Mouse (Mus musculus) urinary bladder, postnatal 10 days (tissue): ENCODE measurements at regions not wholly inside any gene's neighbourhood (a gene's known extent, or its start where the extent isn't known, plus 50 kb on each side); places are given as distances from the start of the nearest gene placed in this dataset.

Experiments
- DNase-seq: peaks from one replicate; pipeline ENCODE4 v3.0.0; 2022; ENCODE audit warnings: low spot score

- no peak for DNase-seq
Observed at GRCm38 (mm10) chr13:44346636-44347035, 382.6 kb upstream of the Jarid2 start.

- DNase-seq, result no peak
Observed at GRCm38 (mm10) chr13:44347662-44348061, 381.6 kb upstream of the Jarid2 start.

- DNase-seq, result no peak
Observed at GRCm38 (mm10) chr13:44353899-44354298, 375.4 kb upstream of the Jarid2 start.

- no peak for DNase-seq
Observed at GRCm38 (mm10) chr13:44355771-44356221, 373.5 kb upstream of the Jarid2 start.

GRCm38 (mm10) chr13:44356981-44357380 is 372.3 kb upstream of the Jarid2 start:
- DNase-seq, result no peak

GRCm38 (mm10) chr13:44359344-44359743 is 369.9 kb upstream of the Jarid2 start:
- no peak for DNase-seq

GRCm38 (mm10) chr13:44360016-44360415 is 369.3 kb upstream of the Jarid2 start:
- DNase-seq, result no peak

GRCm38 (mm10) chr13:44360725-44361290 is 368.5 kb upstream of the Jarid2 start:
- no peak for DNase-seq

GRCm38 (mm10) chr13:44362293-44363005 is 366.8 kb upstream of the Jarid2 start:
- no peak for DNase-seq

- DNase-seq, result no peak
Observed at GRCm38 (mm10) chr13:44363016-44363415, 366.3 kb upstream of the Jarid2 start.

- DNase-seq, result no peak
Observed at GRCm38 (mm10) chr13:44369301-44369700, 360.0 kb upstream of the Jarid2 start.

GRCm38 (mm10) chr13:44372361-44372877 is 356.9 kb upstream of the Jarid2 start:
- no peak for DNase-seq

- no peak for DNase-seq
Observed at GRCm38 (mm10) chr13:44375476-44376159, 353.7 kb upstream of the Jarid2 start.

GRCm38 (mm10) chr13:44376160-44376488 is 353.1 kb upstream of the Jarid2 start:
- DNase-seq, result no peak

GRCm38 (mm10) chr13:44381721-44382450 is 347.4 kb upstream of the Jarid2 start:
- DNase-seq, result no peak

- DNase-seq, result no peak
Observed at GRCm38 (mm10) chr13:44383322-44383721, 346.0 kb upstream of the Jarid2 start.

GRCm38 (mm10) chr13:44386767-44387166 is 342.5 kb upstream of the Jarid2 start:
- no peak for DNase-seq

GRCm38 (mm10) chr13:44389696-44390095 is 339.6 kb upstream of the Jarid2 start:
- DNase-seq, result no peak

- no peak for DNase-seq
Observed at GRCm38 (mm10) chr13:44390666-44391390, 338.4 kb upstream of the Jarid2 start.

- DNase-seq, result no peak
Observed at GRCm38 (mm10) chr13:44394016-44394415, 335.3 kb upstream of the Jarid2 start.

- no peak for DNase-seq
Observed at GRCm38 (mm10) chr13:44398613-44399369, 330.5 kb upstream of the Jarid2 start.
